Mouse (Mus musculus): ENCODE data around the gene Pde8a. TPM values are rescaled to one million over a fixed set of nuclear protein-coding genes. Genes with fewer than 3 reads are reported as not detected.

The Pde8a gene
- total RNA-seq, 2 experiments from 2014 or later: 7.2 to 8.4 TPM

GRCm38 (mm10) chr7:81355746-81356145 is 142.3 kb downstream of the Pde8a start:
- TF ChIP-seq CTCF (conservative IDR thresholded peaks at IDR 0.05): no peak
- H3K27ac ChIP-seq: no peak overlapping the region
- DNase-seq (ENCODE audit: low spot score in 2 of 2): no peak
- H3K4me3 ChIP-seq: no peak overlapping the region

- H3K4me3 ChIP-seq: no peak overlapping the region
- no peak for DNase-seq (ENCODE audit: low spot score in 2 of 2)
- H3K27ac ChIP-seq: no peak overlapping the region
- no peak for TF ChIP-seq CTCF (conservative IDR thresholded peaks at IDR 0.05)
These were observed 143.0 kb downstream of the Pde8a start for GRCm38 (mm10) chr7:81356360-81356759.

- DNase-seq (ENCODE audit: low spot score in 2 of 2): no peak
- no peak for TF ChIP-seq CTCF (conservative IDR thresholded peaks at IDR 0.05)
- no peak overlapping the region for H3K4me3 ChIP-seq
- H3K27ac ChIP-seq: no peak overlapping the region
These were observed 143.6 kb downstream of the Pde8a start for GRCm38 (mm10) chr7:81356975-81357374.

- peak overlapping the region; percentile 62 for H3K4me3 ChIP-seq
- no peak for DNase-seq (ENCODE audit: low spot score in 2 of 2)
- TF ChIP-seq CTCF (conservative IDR thresholded peaks at IDR 0.05): no peak
- H3K27ac ChIP-seq: peak overlapping the region; percentile 95; the same call in 1 of the 2 replicates
These were observed 154.6 kb downstream of the Pde8a start for GRCm38 (mm10) chr7:81367946-81368345.

DNA sequence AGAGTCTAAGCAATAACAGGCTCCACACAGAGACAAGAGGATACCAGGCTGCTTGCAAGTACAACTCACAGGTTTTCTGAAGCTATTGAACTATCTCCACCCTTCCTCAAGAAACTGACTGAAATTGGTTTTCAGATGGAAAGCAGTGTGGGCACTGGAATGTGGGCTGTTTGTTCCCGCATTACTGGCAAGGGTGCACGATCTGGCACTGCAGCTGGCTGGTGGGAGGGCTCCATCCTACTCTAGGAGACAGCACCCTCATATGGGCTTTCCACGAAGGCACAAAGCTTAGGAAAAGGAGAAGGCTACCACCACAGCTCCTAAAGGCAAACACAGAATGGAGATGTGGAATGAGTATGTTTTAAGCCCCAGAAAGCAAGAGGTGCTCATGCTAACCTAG is 156.3 kb downstream of the Pde8a start:
- peak overlapping the region; percentile 95 for H3K27ac ChIP-seq
- peak; percentile 86 to 89 for DNase-seq (ENCODE audit: low spot score in 2 of 2)
- H3K4me3 ChIP-seq: peak overlapping the region; percentile 62
- peak; percentile 43 for TF ChIP-seq CTCF (conservative IDR thresholded peaks at IDR 0.05)

GRCm38 (mm10) chr7:81371811-81372210 is 158.4 kb downstream of the Pde8a start:
- TF ChIP-seq CTCF (conservative IDR thresholded peaks at IDR 0.05): no peak
- Histone ChIP-seq H3K4me3 (peak overlapping the region; percentile 62), H3K27ac (peak overlapping the region; percentile 95)
- DNase-seq (ENCODE audit: low spot score in 2 of 2): no peak

DNA sequence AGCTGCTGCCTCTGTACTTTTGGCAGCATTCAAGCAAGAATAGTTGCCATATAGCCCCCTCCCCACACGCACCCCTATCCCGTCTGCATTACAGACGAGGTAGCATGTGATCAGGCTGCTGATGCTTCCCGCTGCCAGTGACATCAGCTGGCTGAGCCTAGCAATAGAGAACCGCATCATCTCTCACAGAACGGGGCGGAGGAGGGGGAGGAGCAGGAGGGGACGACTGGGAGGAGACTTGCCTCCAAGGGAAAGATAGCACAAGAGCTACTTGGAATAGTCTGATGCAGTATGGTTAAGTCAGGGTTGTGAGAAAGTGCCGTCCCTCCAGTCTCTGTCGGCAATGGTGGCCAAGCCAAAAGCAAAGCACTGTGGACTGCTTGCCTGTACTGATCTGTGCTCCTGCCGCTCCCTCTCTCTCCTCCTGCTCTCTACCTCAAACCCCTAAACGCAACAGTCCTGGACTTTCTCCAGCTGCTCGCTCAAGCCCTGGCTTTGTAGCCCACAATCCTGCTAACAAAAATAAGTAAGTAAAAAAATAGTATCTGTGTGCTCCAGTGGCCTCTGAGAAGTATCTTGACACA is 159.0 kb downstream of the Pde8a start:
- peak; percentile 82 to 92 for DNase-seq (ENCODE audit: low spot score in 2 of 2)
- Histone ChIP-seq H3K4me3 (peak overlapping the region; percentile 62), H3K27ac (peak overlapping the region; percentile 95)
- TF ChIP-seq CTCF (conservative IDR thresholded peaks at IDR 0.05): no peak

DNA sequence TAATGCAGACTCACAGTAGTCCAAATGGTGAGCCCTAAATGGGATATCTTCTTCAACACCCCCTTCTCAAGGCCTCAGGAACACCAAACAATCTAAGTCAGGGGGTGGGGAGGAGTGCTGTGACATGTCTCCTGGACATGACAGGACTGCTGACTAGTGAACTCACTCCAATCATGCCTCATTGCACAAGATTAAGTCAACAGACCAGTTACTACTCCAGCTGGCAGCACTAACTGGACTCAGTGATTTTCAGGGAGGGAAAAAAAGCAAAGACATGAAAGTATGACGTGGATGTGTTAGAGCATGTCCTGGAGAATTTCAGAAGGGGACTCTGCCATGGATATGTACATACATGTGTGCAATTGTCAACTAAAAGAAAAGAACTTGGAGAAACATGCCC is 166.0 kb downstream of the Pde8a start:
- no peak for TF ChIP-seq CTCF (conservative IDR thresholded peaks at IDR 0.05)
- H3K4me3 ChIP-seq: no peak overlapping the region
- no peak for DNase-seq (ENCODE audit: low spot score in 2 of 2)
- H3K27ac ChIP-seq: no peak overlapping the region

Other genes starting within 250 kb of the Pde8a start
- gene Zfp592, start 219.9 kb upstream of the Pde8a start, total RNA-seq (2021): 10 to 100 TPM; 22.9 to 23.6 TPM
- under 1 TPM; 0.64 to 0.67 TPM for gene Alpk3, start 156.0 kb upstream of the Pde8a start, total RNA-seq (2021)
- gene Slc28a1, start 98.8 kb upstream of the Pde8a start, total RNA-seq (2021): not detected
- 100 to 1,000 TPM; 606 to 625 TPM for gene Rps17, start 131.7 kb downstream of the Pde8a start, total RNA-seq (2021)
- 100 to 1,000 TPM; 117 to 123 TPM for gene Cpeb1, start 241.9 kb downstream of the Pde8a start, total RNA-seq (2021)

All from layer of hippocampus, adult 2 months (tissue).